Mouse (Mus musculus) WW6 (cell line): ENCODE results near the gene Cyth1.

Source experiments
- DNase-seq: peaks from one replicate; pipeline ENCODE4 v3.0.0-alpha.2; 2013; ENCODE audit warnings: low read depth, low spot score

Cyth1 gene

DNA sequence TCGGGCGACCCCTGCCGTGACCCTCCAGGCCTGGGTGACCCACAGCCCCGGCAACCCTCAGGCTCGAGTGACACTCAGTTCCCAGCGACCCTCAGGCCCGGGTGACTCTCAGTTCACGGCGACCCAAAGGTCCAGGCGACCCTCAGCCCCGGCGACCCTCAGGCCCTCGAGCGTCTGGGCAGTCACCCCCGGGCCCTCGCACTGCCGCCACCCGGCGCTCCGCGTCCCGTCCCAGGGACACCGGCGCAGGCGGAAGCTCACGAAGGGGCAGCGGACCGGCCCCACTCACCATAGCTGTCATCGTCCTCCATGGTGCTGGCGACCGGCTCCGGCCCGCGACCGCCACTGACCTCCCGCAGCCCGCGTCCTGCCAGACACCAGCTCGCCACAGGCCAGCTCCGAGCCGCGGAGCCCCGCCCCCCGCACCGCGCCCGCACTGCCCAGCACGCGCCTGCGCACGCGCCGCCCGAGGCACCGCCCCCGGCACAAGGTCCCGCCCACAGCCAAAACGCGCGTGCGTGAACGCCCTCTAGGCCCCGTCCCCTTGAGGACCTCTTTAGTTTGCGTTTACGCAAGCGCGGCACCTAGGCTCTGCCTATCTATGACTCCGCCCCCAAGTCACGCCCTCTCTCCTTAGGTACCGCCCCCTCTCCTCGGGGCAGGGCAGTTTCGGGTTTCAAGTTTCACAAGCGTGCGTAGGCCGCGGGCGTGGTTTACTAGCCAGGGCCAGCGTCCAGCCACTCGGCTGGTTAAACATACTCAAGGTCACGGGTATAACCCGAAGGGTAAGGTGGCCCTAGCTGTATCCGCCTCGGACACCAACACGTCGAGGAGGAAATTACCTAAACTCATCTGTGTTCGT is at the start of gene Cyth1:
Cyth1 (minus strand) TSS at position 443 of the 862 bp plus-strand sequence.
- DNase-seq: peak; percentile 97

GRCm38 (mm10) chr11:118297967-118298366 is 49.6 kb upstream of the Cyth1 start:
- DNase-seq: no peak

DNA sequence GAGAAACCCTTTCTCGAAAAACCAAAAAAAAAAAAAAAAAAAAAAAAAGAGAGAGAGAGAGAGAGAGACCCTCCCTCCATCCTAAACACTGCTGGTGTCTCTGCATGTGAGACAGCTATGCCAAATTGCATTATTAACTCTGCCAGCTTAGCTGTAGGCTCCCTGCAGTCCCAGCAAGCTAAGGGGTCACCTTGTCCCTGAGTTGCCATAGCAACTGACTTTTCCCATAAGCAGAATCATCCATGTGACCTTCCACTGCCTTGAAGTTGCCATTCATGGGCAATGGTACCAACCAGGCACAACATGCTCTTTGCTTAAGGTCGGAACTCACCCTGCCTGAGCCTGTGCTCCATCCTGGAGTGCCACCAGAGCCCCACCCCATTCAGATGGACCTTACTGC is 46.6 kb upstream of the Cyth1 start:
- no peak for DNase-seq

DNA sequence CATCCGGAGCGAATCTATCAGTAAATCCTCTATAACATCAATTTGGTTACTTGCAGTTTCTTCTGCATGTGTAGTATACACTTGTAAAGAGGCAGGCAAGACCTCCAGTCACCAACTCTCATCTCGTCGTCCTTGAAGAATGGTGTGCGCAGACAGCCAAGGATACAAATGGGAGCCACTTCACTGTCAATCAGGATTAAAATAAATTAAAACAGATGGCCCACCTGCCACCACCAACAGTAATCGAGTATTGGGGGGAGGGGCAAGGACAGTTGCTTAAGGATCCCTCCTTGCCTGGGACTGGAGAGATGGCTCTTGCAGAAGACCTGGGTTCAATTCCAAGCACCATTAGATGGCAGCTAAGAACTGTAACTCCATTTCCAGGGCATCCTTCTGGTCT is 44.3 kb upstream of the Cyth1 start:
- no peak for DNase-seq

DNA sequence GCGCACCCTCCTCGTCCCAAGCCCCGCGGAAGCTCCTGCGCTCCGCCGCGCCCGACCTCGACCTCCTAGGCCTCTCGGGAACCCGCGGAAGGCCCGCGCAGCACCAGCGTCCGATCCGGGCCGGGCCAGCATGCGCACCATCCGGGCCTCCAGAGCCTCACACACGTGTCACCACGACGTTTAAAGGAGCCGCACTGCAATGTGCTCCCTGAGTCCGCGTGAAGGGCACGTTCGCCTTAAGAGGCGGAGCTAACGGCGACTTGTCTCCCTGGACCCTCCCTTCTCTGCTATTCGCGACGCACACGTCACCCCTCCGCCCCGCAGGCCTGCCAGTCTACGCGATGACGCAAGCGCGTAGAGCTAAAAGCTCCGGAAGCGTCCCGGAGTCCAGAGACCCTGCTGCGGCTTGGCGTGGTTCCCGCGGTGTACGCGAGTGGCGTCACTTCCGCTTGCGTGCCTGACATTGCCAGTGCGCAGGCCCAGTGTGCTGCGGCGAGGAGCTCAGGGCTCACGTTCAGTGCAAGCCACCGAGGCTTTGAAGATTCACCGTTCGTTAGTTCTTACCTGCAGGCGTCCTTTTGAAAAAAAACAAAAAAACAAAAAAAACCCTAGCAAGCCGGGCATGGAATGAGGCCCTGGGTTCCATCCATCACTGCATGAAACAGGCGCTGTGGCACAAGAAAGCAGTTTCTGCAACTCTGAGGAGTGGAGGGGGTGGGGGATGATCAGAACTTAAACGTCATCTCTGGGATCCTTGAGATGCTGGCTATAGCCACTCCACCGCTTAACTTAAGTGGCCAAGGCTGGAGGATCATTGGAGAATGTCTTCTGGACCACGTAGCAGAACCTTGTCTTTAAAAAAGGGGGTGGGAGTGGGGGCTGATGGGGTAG is 41.9 kb upstream of the Cyth1 start, which contains the start of gene Usp36:
Usp36 (minus strand) TSS at position 246 of the 891 bp plus-strand sequence.
- peak; percentile 99 for DNase-seq

- DNase-seq: no peak
These were observed 41.2 kb upstream of the Cyth1 start for GRCm38 (mm10) chr11:118289562-118289961.

DNA sequence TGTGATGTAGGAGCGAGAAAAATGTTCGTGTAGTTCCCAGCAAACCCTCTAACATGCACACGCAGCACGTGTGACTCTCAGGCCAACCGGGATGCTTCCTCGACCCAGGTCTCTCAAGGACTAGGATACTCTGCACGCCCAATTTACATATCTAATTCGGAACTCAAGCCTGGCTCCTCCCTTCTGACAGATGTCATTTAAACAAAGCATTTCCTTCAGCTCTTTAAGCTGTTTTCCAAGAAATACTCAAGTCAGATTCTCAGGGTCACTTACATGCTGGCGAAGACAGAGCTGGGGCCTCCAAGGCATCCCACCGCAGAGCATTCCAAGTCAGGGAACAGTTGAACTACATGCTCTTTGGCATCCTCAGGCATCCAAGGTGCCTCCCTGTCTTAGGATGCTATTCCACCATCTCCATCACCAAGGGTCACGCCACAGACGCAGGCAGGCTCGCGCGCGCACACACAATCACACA is 40.7 kb upstream of the Cyth1 start:
- DNase-seq: no peak

- no peak for DNase-seq
These were observed 39.2 kb upstream of the Cyth1 start for GRCm38 (mm10) chr11:118287573-118287972.

- no peak for DNase-seq
These were observed 38.0 kb upstream of the Cyth1 start for GRCm38 (mm10) chr11:118286434-118286833.

- no peak for DNase-seq
These were observed 37.4 kb upstream of the Cyth1 start for GRCm38 (mm10) chr11:118285791-118286190.

DNA sequence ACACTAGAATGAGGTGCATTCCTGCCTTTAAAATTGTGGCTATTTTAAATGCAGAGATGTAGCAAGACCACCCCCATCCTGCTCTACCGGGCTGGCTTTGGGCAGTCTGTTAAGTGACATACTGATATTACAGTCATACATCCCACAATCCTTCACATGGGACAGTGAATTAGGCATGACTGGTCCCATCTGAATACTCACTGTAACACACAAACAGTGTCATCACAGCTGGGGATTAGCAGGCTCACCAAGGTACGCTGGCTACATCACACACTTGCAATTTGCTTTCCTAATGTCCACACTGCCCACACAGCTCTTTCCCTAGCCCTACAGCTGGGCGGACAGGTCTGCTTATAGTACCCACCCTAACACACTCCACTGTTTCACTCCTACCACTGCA is 31.8 kb upstream of the Cyth1 start:
- no peak for DNase-seq

DNA sequence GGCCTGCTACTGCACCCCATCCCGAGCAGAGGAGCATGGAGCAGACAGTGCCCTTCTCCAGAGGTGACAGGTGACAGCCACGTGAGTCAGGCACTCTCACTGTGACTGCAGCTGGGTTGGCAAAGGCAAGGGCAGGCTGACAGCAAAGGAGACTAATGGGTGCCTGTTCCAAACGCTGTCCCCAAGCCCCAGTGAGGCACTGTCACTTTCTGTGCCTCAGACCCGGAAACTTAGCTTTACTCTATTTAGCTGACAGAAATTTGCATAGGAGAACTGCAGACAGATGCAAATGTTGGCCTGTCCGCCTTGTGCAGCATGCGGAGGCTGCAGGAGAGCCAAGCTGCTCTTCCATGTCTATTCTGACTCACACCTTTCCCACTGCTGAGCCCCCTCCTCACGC is 27.9 kb upstream of the Cyth1 start:
- no peak for DNase-seq

DNA sequence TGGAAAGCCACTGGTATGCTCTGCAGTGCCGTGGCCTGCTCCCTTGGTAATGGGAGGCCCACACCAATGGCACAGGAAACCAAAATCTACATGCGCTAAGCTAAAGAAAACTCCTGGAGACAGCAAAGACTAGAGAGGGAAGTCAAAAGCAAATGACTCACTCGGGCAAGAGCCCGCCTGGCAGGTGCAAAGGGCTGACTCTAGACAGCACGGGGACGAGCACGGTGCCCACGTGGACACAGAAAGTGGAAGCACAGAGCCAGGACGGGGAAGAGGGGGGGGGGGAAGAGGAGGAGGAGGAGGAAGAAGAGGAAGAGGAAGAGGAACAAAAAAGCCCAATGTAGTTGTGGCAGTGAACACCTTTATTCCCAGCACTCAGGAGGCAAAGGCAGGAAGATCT is 26.7 kb upstream of the Cyth1 start:
- DNase-seq: no peak

DNA sequence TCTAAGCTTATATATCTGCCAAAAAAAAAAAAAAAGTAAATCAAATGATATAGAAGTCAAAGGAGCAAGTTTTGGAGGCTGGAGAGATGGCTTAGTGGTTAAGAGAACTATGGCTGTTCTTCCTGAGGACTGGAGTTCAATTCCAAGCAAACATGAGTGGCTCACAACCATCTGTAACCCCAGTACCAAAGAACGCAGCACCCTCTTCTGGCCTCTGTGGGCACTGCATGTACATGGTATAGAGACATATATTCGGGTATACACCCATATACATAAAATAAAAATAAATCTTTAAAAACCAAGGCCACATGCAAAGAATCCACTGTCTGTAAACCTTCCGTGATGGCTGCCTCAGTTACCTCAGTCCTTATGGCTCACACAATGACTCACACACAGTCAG is 21.4 kb upstream of the Cyth1 start:
- DNase-seq: no peak

DNA sequence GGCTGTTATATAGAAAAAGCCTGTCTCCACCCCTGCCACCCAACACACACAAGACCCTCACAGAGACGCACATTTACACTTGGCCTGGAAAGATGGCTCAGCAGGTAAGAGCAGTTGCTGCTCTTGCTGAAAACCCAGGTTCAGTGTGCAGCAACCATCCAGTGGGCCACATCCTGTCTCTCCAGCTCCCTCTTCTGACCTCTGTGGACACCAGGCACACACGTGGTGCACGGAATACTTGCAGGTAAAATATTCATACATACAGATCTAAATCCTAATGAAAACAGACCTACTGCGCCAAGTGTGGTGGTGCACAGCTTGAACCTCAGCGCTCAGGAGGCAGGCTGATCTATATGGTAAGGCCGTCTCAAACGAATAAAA is 18.3 kb upstream of the Cyth1 start:
- DNase-seq: no peak

GRCm38 (mm10) chr11:118266044-118266665 is 17.8 kb upstream of the Cyth1 start:
- DNase-seq: no peak

DNA sequence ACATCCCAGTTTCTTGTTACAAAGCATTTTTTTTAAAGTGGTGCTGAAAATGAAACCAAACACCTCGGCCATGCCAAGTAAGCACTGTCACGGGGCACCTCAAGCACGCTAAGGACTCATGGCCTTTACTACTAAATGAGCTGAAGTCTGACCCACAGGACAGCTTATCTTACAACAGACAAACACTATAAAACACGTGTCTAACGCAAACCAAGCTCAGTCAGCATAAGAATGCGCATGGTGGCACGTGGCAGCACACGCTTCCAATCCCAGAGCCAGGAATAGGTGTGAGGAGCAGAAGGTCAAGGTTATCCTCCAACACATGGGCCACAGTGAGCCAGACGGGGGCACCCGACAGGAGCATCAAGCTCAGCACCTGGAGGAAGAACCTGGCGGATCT is 17.2 kb upstream of the Cyth1 start:
- DNase-seq: no peak

DNA sequence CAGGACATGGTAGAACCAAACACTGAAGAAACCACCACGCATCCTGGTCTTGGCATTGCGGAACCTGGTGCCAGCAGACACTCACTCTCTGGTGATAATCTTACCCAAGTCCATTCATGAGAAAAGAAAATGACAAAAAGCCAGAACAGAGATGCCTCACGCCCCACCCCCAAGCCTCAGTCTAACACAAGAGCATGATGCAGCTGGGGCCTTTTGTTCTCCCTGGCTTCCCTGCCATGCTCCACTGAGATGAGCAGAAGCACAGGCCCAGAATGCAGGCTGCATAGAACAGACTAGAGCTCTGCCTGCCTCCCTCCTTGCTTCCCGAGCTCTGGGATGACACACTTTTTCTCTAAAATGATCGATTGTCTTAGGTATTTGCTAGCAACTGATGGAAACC is 14.8 kb upstream of the Cyth1 start:
- DNase-seq: no peak

DNA sequence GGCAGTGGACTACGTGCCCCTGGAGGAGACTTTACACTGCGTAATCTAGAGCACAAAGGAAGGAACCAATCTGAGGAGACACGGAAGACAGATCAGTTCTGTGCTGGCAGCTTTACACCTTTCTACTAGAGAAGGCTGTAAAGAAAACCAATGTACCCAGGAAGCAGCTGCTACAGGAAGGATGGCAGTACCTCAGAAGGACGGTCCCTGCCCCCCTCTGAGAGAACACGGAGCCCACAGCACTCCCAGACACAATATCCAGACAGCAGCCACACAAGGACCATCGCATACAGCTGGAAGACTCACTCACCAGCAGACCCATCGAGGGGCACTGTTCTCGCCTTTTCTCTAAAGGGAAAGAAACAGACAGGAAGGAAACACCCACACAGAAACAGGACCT is 11.7 kb upstream of the Cyth1 start:
- no peak for DNase-seq

GRCm38 (mm10) chr11:118259580-118259979 is 11.2 kb upstream of the Cyth1 start:
- no peak for DNase-seq

GRCm38 (mm10) chr11:118256371-118256770 is 8.0 kb upstream of the Cyth1 start:
- no peak for DNase-seq
